Mouse (Mus musculus): Measurements from ENCODE around the gene Ice2. TPM values are rescaled to one million over a fixed set of nuclear protein-coding genes. Genes with fewer than 3 reads are reported as not detected.
A peak's percentile ranks its signal among the peaks of the same experiment; 100 is the strongest.

Ice2 gene
- total and polyA plus RNA-seq, 3 experiments, result 0.99 to 44.9 (median 29.1) TPM

GRCm38 (mm10) chr9:69475873-69476272, 78.2 kb downstream of the Ice2 start:
- Histone ChIP-seq H3K9me3 (replicated peaks) (no peaks in the 10 kb centered on the region), H3K4me3 (ENCODE audit: low read depth, low read length) (no peak overlapping the region), H3K36me3 (replicated peaks) (peaks cover 89% of the 10 kb centered on the region), H3K27me3 (ENCODE audit: insufficient read depth, low read length) (no peaks in the 10 kb centered on the region), H3K4me1 (ENCODE audit: insufficient read depth, low read depth, low read length) (peaks cover 3% of the 10 kb centered on the region; the same call in 1 of the 2 replicates)
- DNase-seq (ENCODE audit: low spot score) (no peak), ATAC-seq (ENCODE audit: extremely low read depth, insufficient number of reproducible peaks, low FRiP score, poor library complexity, severe bottlenecking) (no peak)
- TF ChIP-seq TAL1 (conservative IDR thresholded peaks at IDR 0.05; ENCODE audit: low read depth, low read length) (no peak), GATA1 (IDR thresholded peaks at IDR 0.05; ENCODE audit: borderline replicate concordance, low read length) (no peak), POLR2AphosphoS5 (IDR thresholded peaks at IDR 0.05; ENCODE audit: insufficient replicate concordance, low read depth, low read length) (no peak), GATA2 (IDR thresholded peaks at IDR 0.05; ENCODE audit: borderline replicate concordance, low read depth, low read length) (no peak), CTCF (IDR thresholded peaks at IDR 0.05; ENCODE audit: low read depth, low read length) (no peak)

- H3K4me1 ChIP-seq (ENCODE audit: insufficient read depth, low read depth, low read length), result no peaks in the 10 kb centered on the region
- H3K9me3 ChIP-seq (replicated peaks), result no peaks in the 10 kb centered on the region
- ATAC-seq (ENCODE audit: extremely low read depth, insufficient number of reproducible peaks, low FRiP score, poor library complexity, severe bottlenecking), result no peak
- TF ChIP-seq POLR2AphosphoS5 (IDR thresholded peaks at IDR 0.05; ENCODE audit: insufficient replicate concordance, low read depth, low read length) (no peak), GATA1 (IDR thresholded peaks at IDR 0.05; ENCODE audit: borderline replicate concordance, low read length) (no peak), CTCF (IDR thresholded peaks at IDR 0.05; ENCODE audit: low read depth, low read length) (no peak), TAL1 (conservative IDR thresholded peaks at IDR 0.05; ENCODE audit: low read depth, low read length) (no peak), GATA2 (IDR thresholded peaks at IDR 0.05; ENCODE audit: borderline replicate concordance, low read depth, low read length) (no peak)
- H3K4me3 ChIP-seq (ENCODE audit: low read depth, low read length), result no peak overlapping the region
- no peaks in the 10 kb centered on the region for H3K27me3 ChIP-seq (ENCODE audit: insufficient read depth, low read length)
- H3K36me3 ChIP-seq (replicated peaks), result peaks cover 89% of the 10 kb centered on the region
- DNase-seq (ENCODE audit: low spot score), result no peak
Measured at GRCm38 (mm10) chr9:69477195-69477823, 79.6 kb downstream of the Ice2 start.

- Histone ChIP-seq H3K4me3 (ENCODE audit: low read depth, low read length) (no peak overlapping the region), H3K4me1 (ENCODE audit: insufficient read depth, low read depth, low read length) (no peaks in the 10 kb centered on the region), H3K27me3 (ENCODE audit: insufficient read depth, low read length) (0 out of 2 replicates have a peak, but pooled peaks cover 1% of the 10 kb centered on the region), H3K9me3 (replicated peaks) (no peaks in the 10 kb centered on the region), H3K36me3 (replicated peaks) (peaks cover 88% of the 10 kb centered on the region)
- no peak for TF ChIP-seq POLR2AphosphoS5 (IDR thresholded peaks at IDR 0.05; ENCODE audit: insufficient replicate concordance, low read depth, low read length)
- no peak for TF ChIP-seq GATA2 (IDR thresholded peaks at IDR 0.05; ENCODE audit: borderline replicate concordance, low read depth, low read length)
- TF ChIP-seq TAL1 (conservative IDR thresholded peaks at IDR 0.05; ENCODE audit: low read depth, low read length), result no peak
- TF ChIP-seq CTCF (IDR thresholded peaks at IDR 0.05; ENCODE audit: low read depth, low read length), result no peak
- no peak for TF ChIP-seq GATA1 (IDR thresholded peaks at IDR 0.05; ENCODE audit: borderline replicate concordance, low read length)
- DNase-seq (ENCODE audit: low spot score) (no peak), ATAC-seq (ENCODE audit: extremely low read depth, insufficient number of reproducible peaks, low FRiP score, poor library complexity, severe bottlenecking) (no peak)
Measured at GRCm38 (mm10) chr9:69477824-69478222, 80.1 kb downstream of the Ice2 start.

- ATAC-seq (ENCODE audit: extremely low read depth, insufficient number of reproducible peaks, low FRiP score, poor library complexity, severe bottlenecking), result peak; percentile 22; the same call in 1 of the 2 replicates
- H3K36me3 ChIP-seq (replicated peaks), result peaks cover 93% of the 10 kb centered on the region
- TF ChIP-seq POLR2AphosphoS5 (IDR thresholded peaks at IDR 0.05; ENCODE audit: insufficient replicate concordance, low read depth, low read length) (no peak), CTCF (IDR thresholded peaks at IDR 0.05; ENCODE audit: low read depth, low read length) (peak; percentile 64)
Measured at GRCm38 (mm10) chr9:69480344-69480743, 82.6 kb downstream of the Ice2 start.

More at GRCm38 (mm10) chr9:69480344-69480743, 82.6 kb downstream of the Ice2 start:
- Histone ChIP-seq H3K27me3 (ENCODE audit: insufficient read depth, low read length) (0 out of 2 replicates have a peak, but pooled peaks cover 3% of the 10 kb centered on the region), H3K9me3 (replicated peaks) (no peaks in the 10 kb centered on the region), H3K4me3 (ENCODE audit: low read depth, low read length) (no peak overlapping the region), H3K4me1 (ENCODE audit: insufficient read depth, low read depth, low read length) (no peaks in the 10 kb centered on the region)
- DNase-seq (ENCODE audit: low spot score), result peak; percentile 21

Other genes with a start within 250 kb of the Ice2 start
- 19.3 and 27.3 TPM in 2 replicates for gene Anxa2, start 55.7 kb downstream of the Ice2 start, total RNA-seq (2014; fragmentation: Nextera tagmentation)
- gene Anxa2, start 55.7 kb downstream of the Ice2 start, total RNA-seq (2017), result 56.9 and 63.3 TPM in 2 replicates
- gene Anxa2, start 55.7 kb downstream of the Ice2 start, polyA plus RNA-seq (2012), result 5.6 and 7.3 TPM in 2 replicates